ENCODE assay signal across 24 mouse cellular contexts in genomic region chr14:40837397-40837796, GRCm38 (mm10). TPM values are rescaled to one million over a fixed set of nuclear protein-coding genes. Genes with fewer than 3 reads are reported as not detected.
DNase-seq lines count a peak whose midpoint lies in the region; ATAC-seq and TF ChIP-seq lines count a peak whose summit lies in the region.
"Had no signal": no experiment of that assay in that cellular context is flagged by ENCODE, and none has a peak within 500 bp of the region (broad histone marks: within the 10 kb centered on the region; RNA-seq: fewer than 3 reads in every experiment).

No protein-coding gene starts in this region.

- dilution Hi-C loops in CH12.LX (cut with MboI; ENCODE audit: extremely low pct_ligation_motif_present, extremely low pct_unique_long_range_greater_than_20kb, low sequenced_read_pairs): no loop called here

- no peak overlapping the region for H3K27ac ChIP-seq in CH12.LX (ENCODE audit: insufficient read depth, low read depth)
- no peak overlapping the region for H3K27ac ChIP-seq in gastrocnemius, adult 2 months
- H3K27ac ChIP-seq in midbrain, embryonic 15.5 days: no peak overlapping the region

- intact Hi-C loops in gastrocnemius, adult 2 months (cut with DNase I): loop anchor here (10.0 kb wide), 1 partner anchor 47 kb away; no protein-coding TSS in a partner anchor

- no peaks in the 10 kb centered on the region for H3K79me2 ChIP-seq in CH12.LX (replicated peaks; ENCODE audit: control insufficient read depth, extremely low read depth, insufficient read depth, poor library complexity, severe bottlenecking)

- H3K4me2 ChIP-seq in CH12.LX (ENCODE audit: insufficient read depth, low read depth, poor library complexity, severe bottlenecking): no peak overlapping the region
- no peak overlapping the region for H3K4me2 ChIP-seq in midbrain, embryonic 15.5 days

- in situ Hi-C loops in CH12.LX (cut with MboI; ENCODE audit: low pct_ligation_motif_present, low pct_unique_long_range_greater_than_20kb, low sequenced_read_pairs): no loop called here

- no peak for ATAC-seq in CD4-positive, CD25-positive, alpha-beta regulatory T cell, adult 4 months
- ATAC-seq in inflammation-experienced regulatory T-cells, adult 6 months: peak; percentile 46
- ATAC-seq in erythroblast, adult 5-6 weeks (replicated peaks; ENCODE audit: low FRiP score, poor library complexity, severe bottlenecking): no peak
- no peak for ATAC-seq in midbrain, embryonic 15.5 days (replicated peaks)
- ATAC-seq: activated CD4-positive, CD25-positive, alpha-beta regulatory T cell, adult 4 months; Patski had no signal

- peak; percentile 1 for DNase-seq in CD4-positive, CD25-positive, alpha-beta regulatory T cell, adult 2 months (ENCODE audit: low read depth, low spot score)
- peak; percentile 31 for DNase-seq in 416B (ENCODE audit: low read depth)
- DNase-seq in CH12.LX (ENCODE audit: extremely low read depth): peak; percentile 19
- DNase-seq in gastrocnemius, adult 2 months: no peak
- DNase-seq: adrenal gland, adult 2 months; adrenal gland, adult 8-10 months; adrenal gland, postnatal 10 days; adrenal gland, postnatal 14 days; adrenal gland, postnatal 25 days; adrenal gland, postnatal 36 days; B cell, adult 2 months; cerebellum, adult 11 months; cerebellum, adult 11-12 months; cerebellum, adult 18-20 months; cerebellum, adult 2 months; cerebellum, adult 8-10 months; cerebellum, adult 9-10 months had no signal

- H3K4me1 ChIP-seq in CH12.LX (ENCODE audit: control insufficient read depth in 1 of 2, insufficient read depth in 2 of 2): 0 out of 4 replicates have a peak, but pooled peaks cover 0 to 3% of the 10 kb centered on the region in 2 experiments
- H3K4me1 ChIP-seq in midbrain, embryonic 15.5 days: no peaks in the 10 kb centered on the region

- no peak overlapping the region for H3K4me3 ChIP-seq in CH12.LX (replicated peaks in 1 of 3; ENCODE audit: low read depth in 2 of 3, low read length in 2 of 3, poor library complexity in 1 of 3)
- H3K4me3 ChIP-seq in gastrocnemius, adult 2 months: no peak overlapping the region
- H3K4me3 ChIP-seq in midbrain, embryonic 15.5 days: no peak overlapping the region

- TF ChIP-seq EP300 in CH12.LX (IDR thresholded peaks at IDR 0.05; ENCODE audit: low read length): peak; percentile 75

- no peak for TF ChIP-seq RAD21 in CH12.LX (IDR thresholded peaks at IDR 0.05; ENCODE audit: low read depth, low read length)

- no peaks in the 10 kb centered on the region for H3K36me3 ChIP-seq in CH12.LX (replicated peaks in 1 of 2; ENCODE audit: control insufficient read depth in 1 of 2, insufficient read depth in 1 of 2, low read length in 1 of 2)
- H3K36me3 ChIP-seq in midbrain, embryonic 15.5 days (replicated peaks): 0 out of 2 replicates have a peak, but pooled peaks cover 9% of the 10 kb centered on the region
- H3K36me3 ChIP-seq: G1E had no signal

- no peak overlapping the region for H3K9ac ChIP-seq in CH12.LX (ENCODE audit: insufficient read depth, low read depth)
- H3K9ac ChIP-seq in midbrain, embryonic 15.5 days: no peak overlapping the region

- H3K27me3 ChIP-seq in CH12.LX (replicated peaks): no peaks in the 10 kb centered on the region
- no peaks in the 10 kb centered on the region for H3K27me3 ChIP-seq in midbrain, embryonic 15.5 days (replicated peaks)
- H3K27me3 ChIP-seq: Patski had no signal

- no peaks in the 10 kb centered on the region for H3K9me3 ChIP-seq in CH12.LX (replicated peaks; ENCODE audit: low read length)
- H3K9me3 ChIP-seq in midbrain, embryonic 15.5 days: no peaks in the 10 kb centered on the region
- H3K9me3 ChIP-seq: G1E had no signal

- TF ChIP-seq POLR2A in CH12.LX (IDR thresholded peaks at IDR 0.05; ENCODE audit: low read depth, low read length): no peak

- no peak for TF ChIP-seq CTCF in CH12.LX (conservative IDR thresholded peaks at IDR 0.05 in 1 of 2, IDR thresholded peaks at IDR 0.05 in 1 of 2; ENCODE audit: low read depth in 2 of 2, low read length in 2 of 2)
- TF ChIP-seq CTCF in gastrocnemius, adult 2 months (IDR thresholded peaks at IDR 0.05): no peak

TF ChIP-seq in CH12.LX, 34 proteins besides CTCF, POLR2A, EP300 and RAD21:
- TF ChIP-seq JUND (conservative IDR thresholded peaks at IDR 0.05; ENCODE audit: low read depth, low read length) (peak; percentile 80), CHD1 (IDR thresholded peaks at IDR 0.05; ENCODE audit: low read depth, low read length) (no peak), TBP (conservative IDR thresholded peaks at IDR 0.05; ENCODE audit: low read depth, low read length) (no peak), BHLHE40 (IDR thresholded peaks at IDR 0.05; ENCODE audit: low read depth, low read length) (no peak), KAT2A (IDR thresholded peaks at IDR 0.05; ENCODE audit: insufficient replicate concordance, low read length) (no peak), MXI1 (IDR thresholded peaks at IDR 0.05; ENCODE audit: low read depth, low read length) (no peak), MEF2A (IDR thresholded peaks at IDR 0.05; ENCODE audit: borderline replicate concordance, low read depth, low read length) (no peak), USF1 (IDR thresholded peaks at IDR 0.05; ENCODE audit: low read depth, low read length) (no peak), ZKSCAN1 (IDR thresholded peaks at IDR 0.05; ENCODE audit: borderline replicate concordance, low read depth, low read length) (no peak), JUN (IDR thresholded peaks at IDR 0.05; ENCODE audit: insufficient read depth, low read depth, low read length) (peak; percentile 79; the same call in 1 of the 2 replicates), IRF4 (IDR thresholded peaks at IDR 0.05; ENCODE audit: low read depth, low read length) (no peak), NRF1 (IDR thresholded peaks at IDR 0.05; ENCODE audit: low read depth, low read length) (no peak), ZC3H11A (IDR thresholded peaks at IDR 0.05; ENCODE audit: low read depth, low read length) (no peak), GABPA (IDR thresholded peaks at IDR 0.05; ENCODE audit: insufficient replicate concordance, low read depth, low read length) (no peak)

RNA-seq across cellular contexts. Expression of gene Sh2d4b, which starts 55.7 kb away (rescaled TPM):
- polyA plus RNA-seq in CD4-positive, CD25-positive, alpha-beta regulatory T cell, adult 4 months (2017; shearing (Covaris generic)): under 1 TPM; 0.32 to 0.75 TPM
- total RNA-seq in CH12.LX (2012; rRNA removed): 0.04 TPM in 1 of 2 replicates, not detected in the other
- total RNA-seq in CH12.LX (2014; rRNA removed): not detected in 2 replicates
- 0.12 and 0.17 TPM in 2 replicates for polyA plus RNA-seq in CH12.LX (2012; ENCODE audit: insufficient read length, low read depth)
- 1 to 10 TPM in 1 of 3 experiments, under 1 TPM in 2; 0.39 to 1.4 (median 0.71) TPM for polyA plus RNA-seq in inflammation-experienced regulatory T-cells, adult 6 months (2017; shearing (Covaris generic))
- under 1 TPM; 0.20 to 0.41 TPM for total RNA-seq in gastrocnemius, adult 2 months (2021)
- total RNA-seq in erythroblast, adult 5-6 weeks (2015; ENCODE audit: low replicate concordance): not detected in 2 replicates
- total RNA-seq in erythroblast, adult 5-6 weeks (2017; ENCODE audit: low replicate concordance): 0.56 TPM in 1 of 2 replicates, not detected in the other
- 1.1 and 1.7 TPM in 2 replicates for polyA plus RNA-seq in midbrain, embryonic 15.5 days (2015; fragmentation: Nextera tagmentation; extraction: Ambion mirVana)
- polyA plus RNA-seq: activated CD4-positive, CD25-positive, alpha-beta regulatory T cell, adult 4 months had no signal
